Mouse (Mus musculus) midbrain, embryonic 10.5 days (tissue): ENCODE data around the gene Gm43517. TPM values are rescaled to one million over a fixed set of nuclear protein-coding genes. Genes with fewer than 3 reads are reported as not detected.

ENCODE experiments used
- DNase-seq: peaks from one replicate; pipeline ENCODE4 v3.0.0-alpha.2; 2017; ENCODE audit warnings: low spot score
- H3K27ac ChIP-seq: fragments of 300-500 bp; sonication (generic); replicated peaks from 2 replicates; pipeline ENCODE4 v1.5.1; 2016; ENCODE audit warnings: mild to moderate bottlenecking
- H3K27me3 ChIP-seq: fragments of 300-500 bp; sonication (generic); 2 replicates; pipeline ENCODE4 v1.6.1; 2016; ENCODE audit warnings: low read depth, mild to moderate bottlenecking; ENCODE audit not compliant: poor library complexity, severe bottlenecking
- H3K36me3 ChIP-seq: fragments of 300-500 bp; sonication (generic); 2 replicates; pipeline ENCODE4 v1.6.1; 2016; ENCODE audit warnings: mild to moderate bottlenecking, moderate library complexity
- H3K4me1 ChIP-seq: fragments of 300-500 bp; sonication (generic); 2 replicates; pipeline ENCODE4 v1.6.1; 2016
- H3K4me3 ChIP-seq: fragments of 300-500 bp; sonication (generic); 2 replicates; pipeline ENCODE4 v1.5.1; 2016; ENCODE audit warnings: mild to moderate bottlenecking, moderate library complexity
- H3K9me3 ChIP-seq: fragments of 300-500 bp; sonication (generic); replicated peaks from 2 replicates; pipeline ENCODE4 v1.6.1; 2016; ENCODE audit warnings: mild to moderate bottlenecking
- WGBS: fragments of 180-500 bp; shearing (Covaris S2); methylation state at CpG from one replicate; pipeline ENCODE4 v1.1.7; 2016; 5-methylcytosine and 5-hydroxymethylcytosine counted together
- polyA plus RNA-seq: library from polyadenylated mRNA; unstranded; fragments of >200 nt; fragmentation: Nextera tagmentation; extraction: Ambion mirVana; gene quantifications from 2 replicates; pipeline ENCODE4 v1.2.1, GENCODE M21; 2016

Gm43517 gene
- polyA plus RNA-seq = 0.05 TPM in 1 of 2 replicates, not detected in the other

DNA sequence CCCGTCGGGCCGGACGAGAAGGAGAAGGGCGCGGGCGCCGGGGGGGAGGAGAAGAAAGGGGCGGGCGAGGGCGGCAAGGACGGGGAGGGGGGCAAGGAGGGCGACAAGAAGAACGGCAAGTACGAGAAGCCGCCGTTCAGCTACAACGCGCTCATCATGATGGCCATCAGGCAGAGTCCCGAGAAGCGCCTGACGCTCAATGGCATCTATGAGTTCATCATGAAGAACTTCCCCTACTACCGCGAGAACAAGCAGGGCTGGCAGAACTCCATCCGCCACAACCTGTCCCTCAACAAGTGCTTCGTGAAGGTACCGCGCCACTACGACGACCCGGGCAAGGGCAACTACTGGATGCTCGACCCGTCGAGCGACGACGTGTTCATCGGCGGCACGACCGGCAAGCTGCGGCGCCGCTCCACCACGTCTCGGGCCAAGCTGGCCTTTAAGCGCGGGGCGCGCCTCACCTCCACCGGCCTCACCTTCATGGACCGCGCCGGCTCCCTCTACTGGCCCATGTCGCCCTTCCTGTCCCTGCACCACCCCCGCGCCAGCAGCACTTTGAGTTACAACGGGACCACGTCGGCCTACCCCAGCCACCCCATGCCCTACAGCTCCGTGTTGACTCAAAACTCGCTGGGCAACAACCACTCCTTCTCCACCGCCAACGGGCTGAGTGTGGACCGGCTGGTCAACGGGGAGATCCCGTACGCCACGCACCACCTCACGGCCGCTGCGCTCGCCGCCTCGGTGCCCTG, at the start of gene Gm43517:
Gm43517 (plus strand) TSS at position 299 of the 755 bp plus-strand sequence.
- Histone ChIP-seq H3K4me1 (peaks cover 22% of the 10 kb centered on the region), H3K27me3 (peaks cover 100% of the 10 kb centered on the region), H3K36me3 (no peaks in the 10 kb centered on the region), H3K27ac (no peak within 1 kb of the TSS; the same call in 1 of the 2 replicates), H3K4me3 (peak within 1 kb of the TSS; percentile 56), H3K9me3 (no peaks in the 10 kb centered on the region)
- DNase-seq = peak; percentile 67
- WGBS = under 1% methylated on average over 74 of the region's 75 CpGs

DNA sequence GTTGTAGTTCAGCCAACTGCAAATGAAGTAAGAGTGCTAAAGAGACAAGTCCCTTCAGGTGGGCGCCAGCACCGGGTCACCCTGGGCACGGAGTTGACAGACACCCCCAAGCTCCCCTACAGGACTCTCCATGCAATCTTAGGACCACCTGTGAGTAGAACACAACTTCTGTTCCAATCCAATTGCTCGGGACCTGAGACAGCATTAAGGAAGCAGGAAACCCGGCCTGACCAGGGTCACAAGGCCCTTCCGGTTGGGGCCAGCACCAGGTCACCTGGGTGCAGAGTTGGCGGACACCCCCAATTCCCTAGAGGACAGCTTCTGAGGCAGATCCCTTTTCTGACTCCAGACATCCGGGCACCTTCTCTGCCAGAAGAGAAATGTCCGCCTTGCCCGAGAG, 35.3 kb upstream of the Gm43517 start:
- 91% methylated on average over 10 of the region's 10 CpGs for WGBS
- Histone ChIP-seq H3K27ac (no peak overlapping the region), H3K36me3 (no peaks in the 10 kb centered on the region), H3K9me3 (no peaks in the 10 kb centered on the region), H3K4me3 (no peak overlapping the region), H3K4me1 (no peaks in the 10 kb centered on the region), H3K27me3 (no peaks in the 10 kb centered on the region)
- no peak for DNase-seq

DNA sequence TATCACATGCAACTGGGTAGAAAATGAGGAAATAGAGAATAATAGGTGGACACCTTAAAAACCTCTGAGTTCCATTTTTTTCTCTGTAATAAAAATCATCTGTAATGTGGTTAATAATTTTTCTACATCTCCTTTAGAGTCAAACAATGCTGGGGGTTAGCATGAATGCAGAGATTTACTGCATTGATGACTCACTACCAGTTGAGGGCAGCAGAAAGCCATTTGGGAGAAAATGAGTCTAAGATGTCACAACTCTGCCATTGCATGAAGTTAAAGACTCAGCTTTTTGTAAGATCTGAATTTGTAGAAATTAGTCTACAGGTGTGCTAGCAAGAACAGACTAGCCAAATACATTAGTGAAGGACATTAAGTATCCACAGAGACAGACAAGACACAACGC, 16.0 kb upstream of the Gm43517 start:
- no peaks in the 10 kb centered on the region for H3K4me1 ChIP-seq
- no peaks in the 10 kb centered on the region for H3K36me3 ChIP-seq
- DNase-seq = no peak
- WGBS = 67% methylated on average over 1 of the region's 1 CpGs
- no peak overlapping the region for H3K4me3 ChIP-seq
- H3K9me3 ChIP-seq = no peaks in the 10 kb centered on the region
- H3K27me3 ChIP-seq = peaks cover 49% of the 10 kb centered on the region
- H3K27ac ChIP-seq = no peak overlapping the region

DNA sequence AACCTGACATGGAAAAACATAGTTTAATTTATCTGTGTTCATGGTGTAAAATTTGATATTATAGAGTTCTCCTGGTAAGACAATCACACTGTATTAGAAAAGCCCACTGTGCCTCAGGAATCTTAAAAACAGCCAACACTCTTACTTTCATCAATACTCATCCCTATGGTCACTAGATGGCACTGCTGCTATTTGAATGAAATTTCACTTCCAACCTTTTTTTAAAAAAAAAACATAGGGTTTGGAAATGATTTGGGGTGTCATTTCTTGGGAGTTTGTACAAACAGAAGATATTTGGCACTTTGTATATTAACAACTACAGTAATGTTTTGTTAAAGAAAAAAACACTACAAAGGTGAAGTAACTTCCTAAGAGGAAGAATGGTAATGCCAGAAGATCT, 12.8 kb upstream of the Gm43517 start:
- H3K27me3 ChIP-seq = peaks cover 81% of the 10 kb centered on the region
- H3K9me3 ChIP-seq = no peaks in the 10 kb centered on the region
- no peak overlapping the region for H3K4me3 ChIP-seq
- no peak for DNase-seq
- no peaks in the 10 kb centered on the region for H3K36me3 ChIP-seq
- H3K4me1 ChIP-seq = no peaks in the 10 kb centered on the region
- no peak overlapping the region for H3K27ac ChIP-seq

DNA sequence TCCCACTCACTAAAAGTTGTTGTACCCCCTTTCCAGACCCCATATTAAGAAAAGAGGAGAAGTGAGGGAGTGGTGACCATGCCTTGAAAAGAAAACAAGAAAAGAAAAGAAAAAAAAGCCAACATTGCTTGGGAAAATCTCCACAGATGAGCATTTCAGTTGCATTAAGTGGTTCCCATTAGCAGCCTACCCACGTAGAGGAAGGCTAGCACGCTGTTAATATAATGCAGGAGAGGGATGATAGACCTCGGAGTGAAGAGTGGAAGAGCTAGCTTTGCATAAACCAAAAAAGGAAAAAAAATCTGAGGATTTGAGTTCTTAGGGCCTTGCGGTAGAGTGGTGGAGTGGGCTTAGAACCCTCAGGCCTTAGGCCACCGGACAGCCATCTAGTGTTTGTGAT, 11.8 kb upstream of the Gm43517 start:
- Histone ChIP-seq H3K4me1 (no peaks in the 10 kb centered on the region), H3K27me3 (peaks cover 92% of the 10 kb centered on the region)

DNA sequence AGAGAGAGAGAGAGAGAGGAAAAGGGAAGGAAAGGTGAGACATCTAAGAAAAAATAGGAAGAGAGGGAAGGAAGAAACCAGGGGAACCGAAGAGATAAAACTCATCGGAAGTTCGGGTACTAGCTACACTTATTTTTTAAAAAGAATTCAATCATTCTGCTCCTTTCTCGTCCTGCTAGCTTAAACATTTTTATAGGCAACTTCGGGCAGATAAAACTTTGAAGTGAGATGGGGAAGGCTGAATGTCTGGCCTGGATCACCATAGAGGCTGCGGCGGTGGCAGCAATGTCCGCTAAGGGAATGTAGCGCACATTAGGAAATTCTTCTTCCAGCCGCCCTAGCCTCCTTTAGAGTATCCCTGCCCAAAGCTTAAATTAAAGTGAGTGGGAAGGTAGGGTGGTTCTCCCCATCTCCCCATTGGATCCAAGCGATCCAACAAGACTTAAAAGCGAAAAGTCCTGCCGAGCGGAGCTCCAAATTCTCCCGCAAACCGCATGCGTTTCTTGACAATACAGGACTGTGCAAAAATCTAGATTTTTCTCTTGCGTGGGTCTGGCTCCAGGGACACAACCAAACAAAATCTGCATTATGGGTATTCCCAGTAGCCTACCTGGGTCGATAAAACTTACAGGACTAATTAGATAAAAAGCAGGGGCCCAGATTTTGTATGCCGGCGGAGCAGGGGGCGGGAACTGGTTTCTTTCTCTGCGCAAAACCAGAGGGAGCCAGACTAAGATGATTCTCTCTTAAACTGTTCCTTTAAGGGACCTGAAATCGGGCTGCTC, 11.0 kb upstream of the Gm43517 start:
- H3K27ac ChIP-seq = no peak overlapping the region
- H3K4me3 ChIP-seq = peak overlapping the region; percentile 37
- DNase-seq = peak; percentile 51
- under 1% methylated on average over 24 of the region's 24 CpGs for WGBS
- no peaks in the 10 kb centered on the region for H3K36me3 ChIP-seq
- no peaks in the 10 kb centered on the region for H3K9me3 ChIP-seq
- no peaks in the 10 kb centered on the region for H3K4me1 ChIP-seq
- peaks cover 100% of the 10 kb centered on the region for H3K27me3 ChIP-seq

More for the DNA sequence above, 11.8 kb upstream of the Gm43517 start:
- DNase-seq = no peak
- WGBS = 2% methylated on average over 5 of the region's 5 CpGs
- no peak overlapping the region for H3K27ac ChIP-seq
- H3K9me3 ChIP-seq = no peaks in the 10 kb centered on the region
- H3K36me3 ChIP-seq = no peaks in the 10 kb centered on the region
- H3K4me3 ChIP-seq = no peak overlapping the region

DNA sequence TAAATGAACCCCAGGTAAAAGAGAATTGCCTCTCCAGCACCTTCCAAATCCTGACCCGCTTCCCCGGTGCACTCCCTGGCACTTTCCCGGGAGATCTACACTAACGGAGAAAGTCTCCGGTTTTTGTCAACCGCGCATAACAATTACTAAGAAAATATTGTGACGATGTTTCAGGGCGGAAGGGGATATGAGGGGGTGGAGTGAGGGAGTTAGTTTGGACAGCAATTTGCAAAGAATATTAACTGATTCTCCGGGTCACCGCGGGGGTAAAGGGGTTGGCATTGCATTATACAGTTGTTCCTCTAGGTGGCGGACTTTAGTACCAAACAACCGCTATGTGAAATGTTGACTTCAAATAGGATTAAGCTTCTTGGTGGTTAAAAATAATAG, 10.4 kb upstream of the Gm43517 start:
- Histone ChIP-seq H3K36me3 (no peaks in the 10 kb centered on the region), H3K4me1 (no peaks in the 10 kb centered on the region), H3K9me3 (no peaks in the 10 kb centered on the region), H3K27me3 (peaks cover 100% of the 10 kb centered on the region), H3K27ac (no peak overlapping the region), H3K4me3 (peak overlapping the region; percentile 37)
- WGBS = under 1% methylated on average over 14 of the region's 14 CpGs
- peak; percentile 46 for DNase-seq

DNA sequence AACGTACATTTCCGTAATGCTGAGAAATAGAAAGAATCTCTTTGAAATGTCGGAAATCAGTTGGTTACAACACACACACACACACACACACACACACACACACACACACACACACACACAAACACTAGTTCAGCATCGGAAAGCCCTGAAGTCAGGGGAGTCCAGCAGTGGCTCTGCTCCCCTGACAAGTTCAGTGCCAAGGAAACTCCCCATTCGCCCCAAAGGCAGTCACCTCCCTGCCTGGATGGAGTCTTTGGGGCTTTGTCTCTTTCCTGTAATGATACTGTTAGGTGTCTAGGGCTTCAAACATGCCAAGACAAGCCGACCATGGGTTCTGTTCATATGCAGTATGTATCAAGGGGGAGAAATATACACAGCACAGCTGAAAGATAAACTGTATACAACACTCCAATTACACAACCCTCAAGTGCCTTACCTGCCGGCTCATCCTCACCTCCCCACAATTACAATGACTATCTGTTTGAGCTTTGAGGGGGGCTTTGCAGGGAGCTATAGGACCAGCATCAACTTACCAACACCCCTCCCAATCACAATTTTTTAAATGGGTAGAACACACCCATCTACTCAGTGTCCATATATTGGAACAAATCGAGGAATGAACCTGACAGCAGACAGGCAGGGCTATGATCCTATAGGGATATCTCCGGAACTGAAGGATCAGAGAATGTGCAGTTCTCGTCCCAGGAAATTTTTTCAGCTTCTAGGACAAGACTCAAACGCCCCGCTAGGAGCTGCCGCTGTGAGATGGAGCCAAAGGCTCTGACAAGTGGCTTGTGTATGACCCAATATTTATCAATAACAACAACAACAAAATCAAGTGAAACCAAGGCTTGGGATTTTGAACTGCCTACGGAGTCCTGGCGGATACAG, 9.3 kb upstream of the Gm43517 start:
- 3% methylated on average over 15 of the region's 15 CpGs for WGBS
- H3K9me3 ChIP-seq = no peaks in the 10 kb centered on the region
- H3K27ac ChIP-seq = no peak overlapping the region
- H3K4me3 ChIP-seq = no peak overlapping the region
- H3K4me1 ChIP-seq = no peaks in the 10 kb centered on the region
- DNase-seq = peak; percentile 31
- no peaks in the 10 kb centered on the region for H3K36me3 ChIP-seq
- H3K27me3 ChIP-seq = peaks cover 100% of the 10 kb centered on the region

DNA sequence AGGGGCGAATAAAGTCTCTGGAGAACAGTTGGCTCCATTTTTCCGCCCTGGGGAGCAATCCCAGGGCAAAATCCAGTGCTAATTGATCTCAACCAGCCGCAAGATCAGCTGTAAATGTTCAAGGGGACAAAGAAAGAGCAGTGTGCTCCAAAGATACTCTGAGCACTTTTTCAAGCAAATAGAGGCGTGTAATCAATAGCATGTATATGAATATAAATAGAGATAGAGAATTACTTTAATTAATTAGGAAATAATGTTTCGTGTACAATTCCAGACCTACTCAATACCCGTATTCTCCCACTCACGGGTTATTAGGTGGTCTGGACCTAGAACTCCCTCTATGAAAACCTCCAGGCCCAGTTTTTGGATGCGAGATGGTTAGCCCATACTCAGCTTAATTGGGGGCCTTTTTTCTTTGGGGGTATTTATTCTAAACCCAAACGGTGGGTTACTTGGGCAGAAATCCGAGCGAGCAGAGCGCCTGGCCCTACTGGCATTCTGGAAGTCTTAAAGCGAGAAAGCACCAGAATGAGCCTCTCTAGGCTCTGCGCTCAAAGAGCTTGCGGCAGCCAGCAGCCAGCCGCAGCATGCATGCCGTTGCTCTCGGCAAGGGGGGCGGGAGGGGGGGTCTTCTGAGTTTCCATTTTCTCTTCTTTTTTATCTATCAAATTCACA, 8.5 kb upstream of the Gm43517 start:
- H3K4me3 ChIP-seq = no peak overlapping the region
- no peaks in the 10 kb centered on the region for H3K9me3 ChIP-seq
- H3K36me3 ChIP-seq = no peaks in the 10 kb centered on the region
- peaks cover 100% of the 10 kb centered on the region for H3K27me3 ChIP-seq
- WGBS = under 1% methylated on average over 19 of the region's 19 CpGs
- peak; percentile 43 for DNase-seq
- H3K4me1 ChIP-seq = no peaks in the 10 kb centered on the region
- H3K27ac ChIP-seq = no peak overlapping the region

DNA sequence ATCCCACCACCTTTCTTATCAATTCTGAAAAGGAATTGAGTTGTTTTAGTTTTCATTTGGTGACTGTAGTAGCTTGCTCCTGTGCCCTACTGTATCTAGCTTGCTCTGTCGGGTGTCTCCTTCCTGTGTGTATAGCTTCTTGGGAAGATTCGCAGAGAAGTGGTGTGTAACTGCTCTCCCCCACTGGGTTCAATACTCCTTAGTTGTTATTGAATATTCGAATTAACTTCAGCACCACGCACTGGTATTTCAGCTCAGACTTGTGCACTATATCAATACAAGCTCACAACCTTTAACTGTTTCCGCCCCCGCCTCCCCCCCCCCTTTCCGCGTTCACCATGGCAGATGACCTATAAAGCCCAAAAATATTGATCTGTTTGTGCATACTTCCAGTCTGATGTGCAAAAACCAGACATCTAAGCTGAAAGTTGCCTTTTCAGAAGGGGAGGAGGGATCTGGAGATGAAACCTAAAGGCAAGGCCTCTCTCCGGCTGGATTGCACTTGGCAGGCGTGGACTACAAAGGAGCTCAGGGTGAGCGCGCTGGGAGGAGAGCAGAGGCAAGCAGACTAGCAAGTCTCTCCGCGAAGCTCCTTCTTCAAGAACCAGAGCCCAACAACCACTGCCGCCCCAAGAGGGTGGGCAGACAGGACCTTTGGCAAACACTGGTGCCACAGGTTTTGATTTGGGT, 7.5 kb upstream of the Gm43517 start:
- no peaks in the 10 kb centered on the region for H3K36me3 ChIP-seq
- H3K4me1 ChIP-seq = no peaks in the 10 kb centered on the region
- H3K4me3 ChIP-seq = no peak overlapping the region
- no peak overlapping the region for H3K27ac ChIP-seq
- H3K9me3 ChIP-seq = no peaks in the 10 kb centered on the region
- 0% methylated on average over 15 of the region's 15 CpGs for WGBS
- peak; percentile 69 for DNase-seq
- peaks cover 100% of the 10 kb centered on the region for H3K27me3 ChIP-seq

DNA sequence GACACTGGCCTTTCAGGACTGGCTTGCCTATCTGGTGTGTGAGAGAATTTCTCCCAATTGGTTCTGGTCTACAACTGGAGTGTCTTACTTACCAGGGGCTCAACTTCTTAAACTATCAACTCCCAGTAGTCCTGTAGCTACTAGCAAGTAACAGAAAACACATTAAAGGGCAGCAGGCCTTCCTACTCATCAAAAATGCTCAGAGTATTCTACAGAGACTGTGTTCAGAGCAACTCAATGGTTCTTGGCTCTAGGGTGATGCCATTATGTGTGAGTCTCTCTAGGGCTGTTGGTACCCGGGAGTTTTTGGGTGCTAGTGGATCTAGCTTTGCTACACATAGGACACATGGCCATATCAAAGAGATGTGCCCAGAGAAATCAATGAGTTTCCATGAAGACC, 6.1 kb upstream of the Gm43517 start:
- 3% methylated on average over 1 of the region's 1 CpGs for WGBS
- Histone ChIP-seq H3K4me3 (no peak overlapping the region), H3K4me1 (peaks cover 11% of the 10 kb centered on the region), H3K27me3 (peaks cover 100% of the 10 kb centered on the region), H3K9me3 (no peaks in the 10 kb centered on the region), H3K27ac (no peak overlapping the region), H3K36me3 (no peaks in the 10 kb centered on the region)
- DNase-seq = peak; percentile 19
